Mouse (Mus musculus): ENCODE results near the gene Proser3. TPM values are rescaled to one million over a fixed set of nuclear protein-coding genes. Genes with fewer than 3 reads are reported as not detected.

Gene Proser3
- total RNA-seq, 2 experiments from 2014 or later = 5.1 to 8.0 TPM

GRCm38 (mm10) chr7:30581547-30581946 lies 29.4 kb upstream of the Proser3 start:
- DNase-seq (ENCODE audit: low spot score) = no peak

- DNase-seq (ENCODE audit: low spot score) = no peak
Observed at GRCm38 (mm10) chr7:30579950-30580349, 27.9 kb upstream of the Proser3 start.

- DNase-seq (ENCODE audit: low spot score) = peak; percentile 91
Observed at GRCm38 (mm10) chr7:30572969-30573368, 20.9 kb upstream of the Proser3 start.

- no peak for DNase-seq (ENCODE audit: low spot score)
Observed at GRCm38 (mm10) chr7:30572389-30572788, 20.3 kb upstream of the Proser3 start.

- no peak for DNase-seq (ENCODE audit: low spot score)
Observed at GRCm38 (mm10) chr7:30567555-30567954, 15.5 kb upstream of the Proser3 start.

GRCm38 (mm10) chr7:30566033-30566432 lies 13.9 kb upstream of the Proser3 start:
- DNase-seq (ENCODE audit: low spot score) = no peak

- DNase-seq (ENCODE audit: low spot score) = no peak
Observed at GRCm38 (mm10) chr7:30564970-30565571, 13.0 kb upstream of the Proser3 start, which contains the start of gene Igflr1. Igflr1 (plus strand) TSS chr7:30565427.

GRCm38 (mm10) chr7:30563906-30564280 lies 11.8 kb upstream of the Proser3 start:
- DNase-seq (ENCODE audit: low spot score) = no peak

- DNase-seq (ENCODE audit: low spot score) = peak; percentile 97
Observed at GRCm38 (mm10) chr7:30563117-30563905, 11.2 kb upstream of the Proser3 start, which contains the start of the genes U2af1l4, Gm49396 and Psenen. U2af1l4 (plus strand) TSS chr7:30563301. Gm49396 (plus strand) TSS chr7:30563344. Psenen (minus strand) TSS chr7:30563627.

- DNase-seq (ENCODE audit: low spot score) = no peak
Observed at GRCm38 (mm10) chr7:30562526-30563116, 10.5 kb upstream of the Proser3 start.

- DNase-seq (ENCODE audit: low spot score) = no peak
Observed at GRCm38 (mm10) chr7:30560296-30560695, 8.2 kb upstream of the Proser3 start.

- DNase-seq (ENCODE audit: low spot score) = peak; percentile 98
Observed at GRCm38 (mm10) chr7:30559443-30559954, 7.4 kb upstream of the Proser3 start, which contains the start of gene Lin37. Lin37 (minus strand) TSS chr7:30559838.

- DNase-seq (ENCODE audit: low spot score) = no peak
Observed at GRCm38 (mm10) chr7:30558656-30559442, 6.8 kb upstream of the Proser3 start.

- no peak for DNase-seq (ENCODE audit: low spot score)
Observed at GRCm38 (mm10) chr7:30557901-30558514, 5.9 kb upstream of the Proser3 start.

- no peak for DNase-seq (ENCODE audit: low spot score)
Observed at GRCm38 (mm10) chr7:30556894-30557536, 4.9 kb upstream of the Proser3 start.

GRCm38 (mm10) chr7:30553810-30554584 lies 1.9 kb upstream of the Proser3 start:
- no peak for DNase-seq (ENCODE audit: low spot score)

- peak; percentile 81 for DNase-seq (ENCODE audit: low spot score)
Observed at GRCm38 (mm10) chr7:30553021-30553589, 1.0 kb upstream of the Proser3 start.

- DNase-seq (ENCODE audit: low spot score) = no peak
Observed at GRCm38 (mm10) chr7:30551445-30552101, 526 bp downstream of the Proser3 start.

GRCm38 (mm10) chr7:30550603-30551002 lies 1.5 kb downstream of the Proser3 start:
- DNase-seq (ENCODE audit: low spot score) = no peak

All from gastrocnemius, adult 18-20 months (tissue).